Mouse (Mus musculus) C2C12 (cell line): ENCODE results near the gene Fgf14. TPM values are rescaled to one million over a fixed set of nuclear protein-coding genes. Genes with fewer than 3 reads are reported as not detected.

ENCODE experiments used
- H3K27me3 ChIP-seq: one replicate; pipeline ENCODE4 v1.6.1; 2011; ENCODE audit not compliant: control insufficient read depth, insufficient read depth, insufficient read length
- H3K36me3 ChIP-seq: one replicate; pipeline ENCODE4 v1.6.1; 2011; ENCODE audit not compliant: control insufficient read depth, insufficient read depth
- H3K4me3 ChIP-seq: one replicate; pipeline ENCODE4 v1.5.1; 2011; ENCODE audit warnings: mild to moderate bottlenecking, control low read depth; ENCODE audit not compliant: poor library complexity, insufficient read depth, severe bottlenecking
- H3K79me2 ChIP-seq: one replicate; pipeline ENCODE4 v1.6.1; 2011; ENCODE audit not compliant: control insufficient read depth, insufficient read depth
- H3K79me3 ChIP-seq: one replicate; pipeline ENCODE4 v1.6.1; 2011; ENCODE audit warnings: low read depth, control low read depth
- H3ac ChIP-seq: one replicate; pipeline ENCODE3; 2011; ENCODE audit warnings: low read depth; ENCODE audit not compliant: control insufficient read depth, insufficient read length
- CEBPB ChIP-seq: IDR thresholded peaks from one replicate; pipeline ENCODE4 v1.6.1; 2011; ENCODE audit warnings: low read depth, mild to moderate bottlenecking, control low read depth, moderate library complexity
- CTCF ChIP-seq: IDR thresholded peaks from one replicate; pipeline ENCODE4 v1.5.1; 2011; ENCODE audit not compliant: control insufficient read depth, insufficient read depth, insufficient read length
- FOSL1 ChIP-seq: IDR thresholded peaks from one replicate; pipeline ENCODE4 v1.8.0; 2011; ENCODE audit warnings: mild to moderate bottlenecking, low read length; ENCODE audit not compliant: poor library complexity, insufficient read depth, severe bottlenecking
- MAX ChIP-seq: IDR thresholded peaks from one replicate; pipeline ENCODE4 v1.6.1; 2011; ENCODE audit warnings: mild to moderate bottlenecking, control low read depth
- MYOD1 ChIP-seq: IDR thresholded peaks from one replicate; pipeline ENCODE4 v1.6.1; 2011; ENCODE audit warnings: low read depth; ENCODE audit not compliant: control insufficient read depth, insufficient read length
- MYOG ChIP-seq: IDR thresholded peaks from one replicate; pipeline ENCODE4 v1.6.1; 2011; ENCODE audit not compliant: control insufficient read depth, insufficient read length; ENCODE audit errors: extremely low read depth
- USF1 ChIP-seq: IDR thresholded peaks from one replicate; pipeline ENCODE4 v1.6.1; 2011; ENCODE audit warnings: low read depth, mild to moderate bottlenecking, control low read depth, moderate library complexity
- polyA plus RNA-seq: library from polyadenylated mRNA; unstranded; fragments of >200 nt; fragmentation: generic; extraction: Trizol; gene quantifications from one replicate; pipeline ENCODE4 v1.2.1, GENCODE M21; 2012; ENCODE audit warnings: missing spikeins

Fgf14 gene
- polyA plus RNA-seq, 1 experiment: not detected

DNA sequence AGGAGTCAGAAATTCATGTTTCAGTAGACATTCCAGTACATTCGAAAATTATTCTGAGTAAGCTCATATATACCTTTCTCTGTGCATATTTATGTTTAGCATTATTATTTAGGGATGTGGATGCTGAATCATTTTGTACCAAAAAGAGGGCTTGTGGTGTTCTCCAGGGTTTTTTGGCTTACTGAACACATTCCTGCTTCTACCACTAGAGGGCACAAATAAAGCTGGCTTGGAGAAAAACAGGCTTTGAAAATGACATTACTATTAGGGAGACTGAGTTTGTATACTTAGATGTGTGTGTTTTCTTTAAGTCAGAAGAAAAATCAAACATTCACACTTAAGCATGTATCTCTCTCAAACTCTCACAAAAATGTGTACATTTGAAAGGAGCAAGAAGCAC, 266.0 kb downstream of the Fgf14 start:
- no peaks in the 10 kb centered on the region for H3K27me3 ChIP-seq
- H3K4me3 ChIP-seq: no peak overlapping the region
- no peak overlapping the region for H3ac ChIP-seq
- no peaks in the 10 kb centered on the region for H3K36me3 ChIP-seq
- H3K79me3 ChIP-seq: no peaks in the 10 kb centered on the region
- H3K79me2 ChIP-seq: no peaks in the 10 kb centered on the region
- TF ChIP-seq MAX (no peak), CEBPB (no peak)

DNA sequence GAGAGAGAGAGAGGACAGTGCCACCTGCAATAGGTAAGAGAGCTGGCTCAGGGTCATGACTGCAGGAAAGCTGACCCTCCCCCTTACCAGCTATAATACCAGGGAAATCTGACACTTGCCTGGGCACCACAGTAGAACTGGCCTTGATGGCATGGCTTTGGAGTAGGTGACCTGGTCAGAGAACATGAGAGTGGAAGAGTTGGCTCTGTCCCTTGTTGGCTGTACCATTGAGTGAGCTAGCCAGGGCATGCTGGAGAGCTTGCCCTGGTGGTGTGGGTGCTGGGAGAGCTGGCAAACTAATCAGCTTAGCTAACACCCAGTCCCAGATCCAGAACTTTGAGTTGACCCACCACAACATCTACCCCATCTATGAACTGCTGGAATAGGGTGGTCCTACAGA, 348.5 kb downstream of the Fgf14 start:
- TF ChIP-seq FOSL1: no peak
- no peak for TF ChIP-seq CEBPB
- TF ChIP-seq MAX: no peak
- no peak for TF ChIP-seq CTCF
- TF ChIP-seq MYOG: no peak
- TF ChIP-seq MYOD1: no peak
- no peak for TF ChIP-seq USF1
- H3K79me3 ChIP-seq: no peaks in the 10 kb centered on the region
- no peaks in the 10 kb centered on the region for H3K27me3 ChIP-seq
- H3ac ChIP-seq: no peak overlapping the region
- no peaks in the 10 kb centered on the region for H3K79me2 ChIP-seq
- no peak overlapping the region for H3K4me3 ChIP-seq
- H3K36me3 ChIP-seq: no peaks in the 10 kb centered on the region

DNA sequence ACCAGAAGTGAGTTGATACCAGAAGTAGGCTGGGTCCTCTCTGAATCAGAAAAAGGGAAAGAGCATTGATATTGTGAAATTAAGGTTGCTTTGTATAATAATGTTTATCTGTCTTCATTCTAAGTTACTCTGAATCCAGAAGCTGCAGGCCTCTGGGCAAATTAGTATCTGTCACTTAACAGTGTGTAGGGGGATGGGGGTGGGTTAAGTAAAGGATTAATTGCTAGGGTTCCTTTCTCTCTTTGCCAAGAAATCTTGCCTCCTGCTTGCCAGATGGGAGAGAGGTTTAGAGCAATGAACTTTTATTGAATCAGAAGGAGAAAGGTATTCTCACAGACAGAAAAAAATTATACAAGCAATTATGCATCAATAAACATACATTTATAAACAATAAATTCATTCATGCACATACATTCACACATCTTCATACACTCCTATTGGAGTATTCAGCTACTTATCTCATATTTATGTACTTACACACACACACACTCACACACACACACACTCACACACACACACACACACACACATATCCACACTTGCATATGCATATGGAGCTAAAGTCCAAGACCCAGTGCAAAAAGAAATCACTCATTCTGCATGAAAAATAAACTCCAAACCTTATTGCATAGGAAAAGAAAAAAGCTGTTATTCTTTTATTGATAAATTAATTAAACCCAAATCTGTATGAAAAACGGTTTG, 357.8 kb downstream of the Fgf14 start:
- H3K4me3 ChIP-seq: no peak overlapping the region
- TF ChIP-seq CTCF: no peak
- no peak for TF ChIP-seq MYOD1
- TF ChIP-seq USF1: no peak
- TF ChIP-seq CEBPB: no peak
- no peak for TF ChIP-seq FOSL1
- no peak for TF ChIP-seq MAX
- TF ChIP-seq MYOG: no peak
- no peaks in the 10 kb centered on the region for H3K79me3 ChIP-seq
- no peaks in the 10 kb centered on the region for H3K79me2 ChIP-seq
- no peak overlapping the region for H3ac ChIP-seq
- no peaks in the 10 kb centered on the region for H3K27me3 ChIP-seq
- H3K36me3 ChIP-seq: no peaks in the 10 kb centered on the region

DNA sequence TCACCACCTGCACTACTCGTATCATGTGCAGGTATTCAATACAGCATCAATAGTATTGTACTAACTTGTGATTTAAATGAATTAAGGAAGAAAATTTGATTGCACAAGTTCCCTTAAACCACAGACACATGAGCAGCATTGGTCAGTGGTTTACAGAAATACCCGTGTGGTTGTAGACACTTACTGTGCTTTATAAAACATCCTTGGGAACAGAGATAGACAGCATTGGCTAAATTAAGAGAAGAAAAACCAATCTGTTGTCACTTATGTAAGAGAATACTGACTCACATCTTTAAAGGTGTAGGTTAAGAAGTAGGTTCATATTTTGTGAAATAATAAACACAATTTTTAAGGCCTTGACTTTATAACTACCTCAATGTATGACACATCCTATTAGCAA, 361.4 kb downstream of the Fgf14 start:
- Histone ChIP-seq H3K4me3 (no peak overlapping the region), H3K79me3 (no peaks in the 10 kb centered on the region)
- TF ChIP-seq MYOG (no peak), MYOD1 (no peak), MAX (no peak), CTCF (no peak), CEBPB (no peak), FOSL1 (no peak), USF1 (no peak)

DNA sequence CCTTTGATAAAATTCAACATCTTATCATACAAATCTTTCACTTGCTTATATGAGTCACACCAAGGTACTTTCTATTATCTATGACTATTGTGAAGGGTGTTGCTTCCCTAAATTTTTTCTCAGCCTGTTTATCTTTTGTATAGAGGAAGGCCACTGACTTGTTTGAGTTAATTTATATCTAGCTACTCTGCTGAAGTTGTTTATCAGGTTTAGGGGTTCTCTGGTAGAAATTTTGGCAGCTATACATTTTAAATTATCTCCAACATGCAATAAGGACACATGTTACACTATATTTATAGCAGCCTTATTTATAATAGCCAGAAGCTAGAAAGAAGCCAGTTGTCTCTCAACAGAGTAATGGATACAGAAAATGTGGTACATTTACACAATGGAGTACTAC, 389.9 kb downstream of the Fgf14 start:
- H3K27me3 ChIP-seq: no peaks in the 10 kb centered on the region
- H3K36me3 ChIP-seq: no peaks in the 10 kb centered on the region
- H3K79me3 ChIP-seq: no peaks in the 10 kb centered on the region
- H3ac ChIP-seq: no peak overlapping the region
- no peak for TF ChIP-seq CTCF
- no peak for TF ChIP-seq MYOD1
- TF ChIP-seq MYOG: no peak
- TF ChIP-seq CEBPB: no peak
- no peak for TF ChIP-seq MAX
- TF ChIP-seq USF1: no peak
- no peak for TF ChIP-seq FOSL1
- no peak overlapping the region for H3K4me3 ChIP-seq
- no peaks in the 10 kb centered on the region for H3K79me2 ChIP-seq

More for the DNA sequence above, 361.4 kb downstream of the Fgf14 start:
- no peak overlapping the region for H3ac ChIP-seq
- no peaks in the 10 kb centered on the region for H3K36me3 ChIP-seq
- no peaks in the 10 kb centered on the region for H3K27me3 ChIP-seq
- no peaks in the 10 kb centered on the region for H3K79me2 ChIP-seq

DNA sequence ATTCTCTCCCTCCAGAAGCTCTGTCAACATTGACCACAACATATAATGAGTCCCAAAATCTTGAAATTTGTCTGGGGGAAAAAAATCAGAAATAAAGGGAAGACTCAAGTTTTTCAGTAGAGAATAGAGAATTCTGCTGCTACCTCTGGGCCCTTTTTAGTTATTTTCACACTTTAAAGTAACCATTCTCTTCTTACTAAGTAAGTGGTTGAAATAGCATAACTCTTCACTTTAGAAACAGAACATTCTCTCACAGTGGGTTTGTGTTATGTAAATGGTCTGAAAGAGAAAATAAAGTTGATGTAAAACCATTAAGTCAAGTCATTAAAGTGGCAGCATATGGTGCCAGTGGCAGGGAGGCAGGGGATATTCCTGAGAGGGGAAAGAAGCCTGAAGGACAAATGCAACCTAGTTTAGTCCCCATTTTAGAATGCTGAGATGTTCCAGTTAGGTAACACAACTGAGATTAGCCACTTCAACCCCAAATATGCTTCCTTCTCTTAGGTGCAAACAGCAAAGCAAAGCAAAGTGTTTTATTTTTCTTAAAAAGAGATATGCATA, 398.5 kb downstream of the Fgf14 start:
- Histone ChIP-seq H3ac (no peak overlapping the region), H3K79me3 (no peaks in the 10 kb centered on the region), H3K4me3 (no peak overlapping the region), H3K36me3 (no peaks in the 10 kb centered on the region), H3K27me3 (no peaks in the 10 kb centered on the region), H3K79me2 (no peaks in the 10 kb centered on the region)
- TF ChIP-seq MAX (no peak), CTCF (no peak), USF1 (no peak), FOSL1 (no peak), CEBPB (no peak), MYOG (no peak), MYOD1 (no peak)
